Mouse (Mus musculus): ENCODE measurements around the gene Nt5dc2. TPM values are rescaled to one million over a fixed set of nuclear protein-coding genes. Genes with fewer than 3 reads are reported as not detected.

Gene Nt5dc2
- polyA plus RNA-seq, 1 experiment = 22.9 TPM

DNA sequence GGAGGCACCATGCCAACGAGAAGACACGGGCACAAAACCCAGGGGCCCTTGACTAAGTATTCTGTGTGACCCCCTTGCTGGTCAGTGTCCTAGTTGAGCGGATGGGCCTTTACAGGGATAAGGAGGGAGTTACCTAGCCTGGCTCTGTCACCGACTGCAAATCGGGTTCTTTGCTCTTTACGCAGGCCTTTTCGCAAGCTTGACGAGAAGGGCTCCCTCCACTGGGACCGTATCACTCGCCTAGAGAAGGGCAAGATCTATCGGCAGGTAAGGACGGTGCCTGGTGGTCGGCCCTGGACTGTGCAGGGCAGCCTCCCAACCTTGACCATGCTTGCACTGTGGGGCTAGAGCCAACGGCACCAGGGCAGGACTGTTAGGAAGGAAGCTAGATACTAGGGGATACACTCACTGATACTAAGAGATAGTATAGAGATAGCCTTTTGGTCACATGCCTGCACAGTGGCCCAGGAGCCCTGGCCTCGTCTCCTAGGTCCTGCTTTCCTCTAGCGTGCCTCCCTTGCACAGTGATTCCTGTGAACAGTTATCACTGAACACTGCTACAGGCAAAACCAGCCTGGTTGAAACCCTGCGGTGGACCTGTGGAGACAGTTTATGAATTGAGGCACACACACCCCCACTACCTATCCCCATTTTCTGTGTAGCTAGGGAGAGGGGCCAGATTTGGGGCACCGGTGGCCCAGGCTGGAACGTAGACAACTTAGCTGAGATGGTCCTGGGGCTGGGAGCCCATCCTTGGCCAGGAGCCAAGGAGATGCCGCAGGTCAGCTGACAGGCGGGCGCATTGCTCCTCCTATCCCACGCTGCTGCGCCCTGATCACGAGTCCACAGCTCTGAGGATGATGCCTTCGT is 5.8 kb downstream of the Nt5dc2 start:
- Histone ChIP-seq H3K4me3 (replicated peaks; ENCODE audit: control insufficient read depth, low read depth, low read length) (no peak overlapping the region), H3K27ac (ENCODE audit: control insufficient read depth, insufficient read depth, low read depth, low read length, poor library complexity) (no peak overlapping the region), H3K4me1 (ENCODE audit: control insufficient read depth, insufficient read depth, low read length) (no peaks in the 10 kb centered on the region)
- WGBS = 90% methylated on average over 26 of the region's 26 CpGs
- TF ChIP-seq CTCF (IDR thresholded peaks at IDR 0.05; ENCODE audit: control insufficient read depth, insufficient read depth, low read length) = no peak
- no peak for TF ChIP-seq POLR2A (IDR thresholded peaks at IDR 0.05; ENCODE audit: borderline replicate concordance, control insufficient read depth, low read depth, low read length)

DNA sequence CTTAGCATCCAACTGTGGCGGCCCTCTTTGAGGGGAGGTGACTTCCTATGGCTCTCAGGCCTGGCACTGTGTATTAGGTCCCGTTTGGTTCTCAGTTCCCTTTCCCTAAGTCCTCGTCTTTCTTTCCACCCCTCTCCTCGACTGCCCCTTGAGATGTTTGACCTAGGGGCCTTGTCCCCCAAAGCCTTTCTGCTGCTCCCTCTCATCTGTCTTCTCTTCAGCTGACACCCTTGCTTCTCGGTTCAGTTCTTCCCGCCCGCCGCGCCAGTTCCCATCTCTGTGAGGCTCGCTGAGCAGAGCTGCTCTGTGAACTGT is 6.4 kb downstream of the Nt5dc2 start:
- WGBS = 86% methylated on average over 10 of the region's 10 CpGs
- no peaks in the 10 kb centered on the region for H3K4me1 ChIP-seq (ENCODE audit: control insufficient read depth, insufficient read depth, low read length)
- TF ChIP-seq POLR2A (IDR thresholded peaks at IDR 0.05; ENCODE audit: borderline replicate concordance, control insufficient read depth, low read depth, low read length) = no peak
- TF ChIP-seq CTCF (IDR thresholded peaks at IDR 0.05; ENCODE audit: control insufficient read depth, insufficient read depth, low read length) = no peak
- H3K27ac ChIP-seq (ENCODE audit: control insufficient read depth, insufficient read depth, low read depth, low read length, poor library complexity) = no peak overlapping the region
- no peak overlapping the region for H3K4me3 ChIP-seq (replicated peaks; ENCODE audit: control insufficient read depth, low read depth, low read length)

DNA sequence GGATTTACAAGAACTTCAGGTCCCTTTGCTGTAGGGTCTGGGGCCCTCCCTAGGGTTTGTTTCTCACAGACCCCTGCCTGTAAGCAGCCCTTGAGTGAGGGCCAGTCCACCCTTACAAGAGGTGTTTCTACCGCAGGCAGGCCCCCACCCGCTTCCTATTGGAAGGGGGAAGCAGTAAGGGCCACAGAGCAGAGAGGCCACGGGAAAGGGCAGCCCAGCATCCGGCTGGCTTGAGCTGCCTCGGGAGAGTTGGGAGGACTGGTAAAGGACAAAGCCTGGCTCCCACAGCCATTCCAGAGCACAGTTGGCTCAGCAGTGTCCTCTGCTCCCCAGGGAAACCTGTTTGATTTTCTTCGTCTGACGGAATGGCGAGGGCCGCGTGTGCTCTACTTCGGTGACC is 6.9 kb downstream of the Nt5dc2 start:
- Histone ChIP-seq H3K4me3 (replicated peaks; ENCODE audit: control insufficient read depth, low read depth, low read length) (no peak overlapping the region), H3K27ac (ENCODE audit: control insufficient read depth, insufficient read depth, low read depth, low read length, poor library complexity) (no peak overlapping the region; the same call in 1 of the 2 replicates), H3K4me1 (ENCODE audit: control insufficient read depth, insufficient read depth, low read length) (no peaks in the 10 kb centered on the region)
- 84% methylated on average over 11 of the region's 11 CpGs for WGBS
- TF ChIP-seq CTCF (IDR thresholded peaks at IDR 0.05; ENCODE audit: control insufficient read depth, insufficient read depth, low read length) (no peak), POLR2A (IDR thresholded peaks at IDR 0.05; ENCODE audit: borderline replicate concordance, control insufficient read depth, low read depth, low read length) (no peak)

DNA sequence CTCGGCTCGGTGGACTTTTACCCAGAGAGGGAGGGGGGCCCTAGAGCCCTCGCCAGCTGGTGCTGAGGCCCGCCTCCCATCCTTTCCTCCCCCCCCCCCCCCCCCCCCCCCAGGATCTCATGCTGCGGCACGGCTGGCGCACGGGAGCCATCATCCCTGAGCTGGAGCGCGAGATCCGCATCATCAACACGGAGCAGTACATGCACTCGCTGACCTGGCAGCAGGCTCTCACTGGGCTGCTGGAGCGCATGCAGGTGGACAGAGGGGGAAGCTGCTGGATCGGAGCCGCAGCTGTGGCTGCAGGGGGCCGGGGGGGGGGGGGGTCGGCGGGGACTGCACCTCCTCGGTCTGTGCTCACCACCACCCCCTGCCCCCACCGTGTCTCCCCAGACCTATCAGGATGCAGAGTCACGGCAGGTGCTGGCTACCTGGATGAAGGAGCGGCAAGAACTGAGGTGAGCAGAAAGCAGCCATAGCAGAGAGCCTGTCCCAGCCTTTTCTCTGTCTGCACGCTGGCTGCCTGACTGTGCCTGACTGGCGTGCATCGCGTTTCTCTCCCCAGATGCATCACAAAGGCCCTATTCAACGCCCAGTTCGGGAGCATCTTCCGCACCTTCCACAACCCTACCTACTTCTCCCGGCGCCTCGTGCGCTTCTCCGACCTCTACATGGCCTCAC is 7.5 kb downstream of the Nt5dc2 start:
- no peak overlapping the region; the same call in 1 of the 2 replicates for H3K27ac ChIP-seq (ENCODE audit: control insufficient read depth, insufficient read depth, low read depth, low read length, poor library complexity)
- TF ChIP-seq POLR2A (IDR thresholded peaks at IDR 0.05; ENCODE audit: borderline replicate concordance, control insufficient read depth, low read depth, low read length) (no peak), CTCF (IDR thresholded peaks at IDR 0.05; ENCODE audit: control insufficient read depth, insufficient read depth, low read length) (no peak)
- no peaks in the 10 kb centered on the region for H3K4me1 ChIP-seq (ENCODE audit: control insufficient read depth, insufficient read depth, low read length)
- 89% methylated on average over 33 of the region's 35 CpGs for WGBS
- no peak overlapping the region for H3K4me3 ChIP-seq (replicated peaks; ENCODE audit: control insufficient read depth, low read depth, low read length)

DNA sequence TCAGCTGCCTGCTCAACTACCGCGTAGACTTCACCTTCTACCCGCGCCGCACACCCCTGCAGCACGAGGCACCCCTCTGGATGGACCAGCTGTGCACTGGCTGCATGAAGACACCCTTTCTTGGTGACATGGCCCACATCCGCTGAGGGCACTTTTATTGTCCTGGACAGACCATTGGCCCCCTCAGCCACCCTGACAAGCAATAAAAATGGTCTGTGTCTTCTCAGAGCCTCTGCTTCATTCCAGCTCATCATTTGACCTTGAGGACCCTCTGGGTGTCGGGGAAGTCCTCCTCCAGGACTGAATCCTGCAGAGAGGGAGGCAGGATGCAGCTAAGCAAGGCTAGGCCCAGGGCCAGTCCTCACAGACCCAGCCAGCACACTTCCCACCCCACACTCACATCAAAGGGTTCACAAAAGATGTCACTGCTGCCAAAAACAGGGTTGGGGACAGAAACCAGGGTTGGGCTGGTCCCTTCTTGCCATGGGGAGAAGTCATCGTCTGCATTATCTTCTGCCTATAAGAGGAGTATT is 8.1 kb downstream of the Nt5dc2 start:
- no peak overlapping the region for H3K27ac ChIP-seq (ENCODE audit: control insufficient read depth, insufficient read depth, low read depth, low read length, poor library complexity)
- TF ChIP-seq POLR2A (IDR thresholded peaks at IDR 0.05; ENCODE audit: borderline replicate concordance, control insufficient read depth, low read depth, low read length) (no peak), CTCF (IDR thresholded peaks at IDR 0.05; ENCODE audit: control insufficient read depth, insufficient read depth, low read length) (no peak)
- no peak overlapping the region for H3K4me3 ChIP-seq (replicated peaks; ENCODE audit: control insufficient read depth, low read depth, low read length)
- WGBS = 92% methylated on average over 9 of the region's 9 CpGs
- no peaks in the 10 kb centered on the region for H3K4me1 ChIP-seq (ENCODE audit: control insufficient read depth, insufficient read depth, low read length)

DNA sequence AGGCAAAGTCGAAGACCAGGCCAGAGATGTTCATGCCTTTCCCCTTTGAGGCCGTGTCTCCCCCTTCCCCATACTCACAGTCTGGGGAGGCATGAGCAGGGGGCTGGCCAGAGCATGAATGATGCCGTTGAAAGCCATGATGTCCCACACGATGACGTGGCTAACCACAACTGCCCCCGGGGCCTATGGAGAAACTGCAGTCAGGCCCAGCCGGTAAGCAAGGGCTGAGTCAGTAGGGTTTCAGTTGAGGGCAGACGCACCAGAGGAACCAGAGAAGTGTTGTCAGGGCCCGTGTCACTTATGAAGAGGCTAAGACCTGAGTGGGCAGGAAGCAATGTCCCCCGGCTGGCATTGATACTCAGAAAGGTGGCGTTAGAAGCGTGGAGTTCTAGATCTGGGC is 8.8 kb downstream of the Nt5dc2 start:
- Histone ChIP-seq H3K27ac (ENCODE audit: control insufficient read depth, insufficient read depth, low read depth, low read length, poor library complexity) (no peak overlapping the region), H3K4me1 (ENCODE audit: control insufficient read depth, insufficient read depth, low read length) (no peaks in the 10 kb centered on the region), H3K4me3 (replicated peaks; ENCODE audit: control insufficient read depth, low read depth, low read length) (no peak overlapping the region)
- TF ChIP-seq POLR2A (IDR thresholded peaks at IDR 0.05; ENCODE audit: borderline replicate concordance, control insufficient read depth, low read depth, low read length) (no peak), CTCF (IDR thresholded peaks at IDR 0.05; ENCODE audit: control insufficient read depth, insufficient read depth, low read length) (no peak)
- WGBS = 29% methylated on average over 12 of the region's 12 CpGs

DNA sequence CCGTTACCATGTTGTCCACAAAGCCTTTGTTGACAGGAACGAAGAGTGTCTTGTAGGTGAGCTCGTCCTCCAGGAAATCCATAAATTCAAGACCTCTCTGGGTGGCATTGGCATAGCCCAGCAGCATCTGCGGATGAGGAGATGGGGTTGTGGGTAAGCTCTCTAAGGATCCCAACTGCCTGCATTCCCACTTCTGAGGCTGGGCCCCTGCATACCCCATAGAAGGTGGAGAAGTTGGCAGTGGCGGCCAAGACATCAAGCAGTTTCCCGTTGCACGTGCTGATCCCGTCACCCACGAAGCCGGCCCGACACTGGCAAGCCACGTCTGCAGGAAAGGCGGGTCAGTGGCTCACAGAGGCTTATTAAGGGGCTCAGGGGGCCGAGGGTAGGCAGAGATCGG is 9.3 kb downstream of the Nt5dc2 start:
- H3K4me3 ChIP-seq (replicated peaks; ENCODE audit: control insufficient read depth, low read depth, low read length) = no peak overlapping the region
- TF ChIP-seq POLR2A (IDR thresholded peaks at IDR 0.05; ENCODE audit: borderline replicate concordance, control insufficient read depth, low read depth, low read length) (no peak), CTCF (IDR thresholded peaks at IDR 0.05; ENCODE audit: control insufficient read depth, insufficient read depth, low read length) (no peak)
- H3K27ac ChIP-seq (ENCODE audit: control insufficient read depth, insufficient read depth, low read depth, low read length, poor library complexity) = no peak overlapping the region
- no peaks in the 10 kb centered on the region for H3K4me1 ChIP-seq (ENCODE audit: control insufficient read depth, insufficient read depth, low read length)
- 88% methylated on average over 15 of the region's 15 CpGs for WGBS

DNA sequence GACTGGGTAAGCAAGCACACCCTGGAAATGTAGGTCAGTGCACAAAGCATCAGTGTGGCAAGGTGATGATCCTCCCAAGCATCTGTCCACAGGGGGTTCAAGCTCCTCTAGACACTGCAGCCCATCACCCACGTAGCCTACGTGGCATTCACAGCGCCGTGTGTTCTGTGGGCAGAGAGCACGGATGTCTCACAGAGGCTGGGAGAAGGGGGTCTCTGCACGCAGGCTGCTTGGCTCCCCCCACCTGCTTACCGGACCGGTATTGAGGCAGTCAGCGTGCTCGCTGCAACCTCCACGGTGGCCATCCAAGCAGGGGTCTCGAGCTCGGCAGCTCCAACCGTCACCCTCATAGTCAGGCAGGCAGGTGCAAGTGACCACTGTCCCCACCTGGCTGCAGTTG is 10.2 kb downstream of the Nt5dc2 start:
- no peaks in the 10 kb centered on the region for H3K4me1 ChIP-seq (ENCODE audit: control insufficient read depth, insufficient read depth, low read length)
- TF ChIP-seq CTCF (IDR thresholded peaks at IDR 0.05; ENCODE audit: control insufficient read depth, insufficient read depth, low read length) = no peak
- no peak for TF ChIP-seq POLR2A (IDR thresholded peaks at IDR 0.05; ENCODE audit: borderline replicate concordance, control insufficient read depth, low read depth, low read length)
- H3K27ac ChIP-seq (ENCODE audit: control insufficient read depth, insufficient read depth, low read depth, low read length, poor library complexity) = no peak overlapping the region
- no peak overlapping the region for H3K4me3 ChIP-seq (replicated peaks; ENCODE audit: control insufficient read depth, low read depth, low read length)
- WGBS = 93% methylated on average over 14 of the region's 14 CpGs
